Comparison of ENCODE assay signal across 19 mouse cellular contexts in genomic region chr2:126079086-126079485, GRCm38 (mm10). TPM values are rescaled to one million over a fixed set of nuclear protein-coding genes. Genes with fewer than 3 reads are reported as not detected.
"Had no signal": no experiment of that assay in that cellular context is flagged by ENCODE, and none has a peak within 500 bp of the region (broad histone marks: within the 10 kb centered on the region; RNA-seq: fewer than 3 reads in every experiment).

No protein-coding gene starts in this region.

- DNase-seq: lung, adult 18-20 months; lung, embryonic 14.5 days; lung, postnatal 10 days; lung, postnatal 4 days; midbrain, embryonic 14.5 days; retina, postnatal 1 day; right cerebral cortex, adult 18-20 months; right cerebral cortex, postnatal 25 days; right cerebral cortex, postnatal 4 days; spleen, adult 18-20 months; thymus, adult 18-20 months; thymus, postnatal 14 days; thymus, postnatal 36 days had no signal

- H3K27ac ChIP-seq: midbrain, embryonic 10.5 days; midbrain, embryonic 12.5 days; neural tube, embryonic 13.5 days; neural tube, embryonic 15.5 days had no signal

- H3K4me1 ChIP-seq: midbrain, embryonic 10.5 days; midbrain, embryonic 12.5 days; neural tube, embryonic 13.5 days; neural tube, embryonic 15.5 days had no signal

- H3K4me3 ChIP-seq: midbrain, embryonic 10.5 days; midbrain, embryonic 12.5 days; myocyte; neural tube, embryonic 13.5 days; neural tube, embryonic 15.5 days had no signal

RNA-seq across cellular contexts. Expression of gene Fgf7, which starts 44.6 kb away (rescaled TPM):
- total RNA-seq: megakaryocyte-erythroid progenitor cell, adult 5-6 weeks had no signal
